Mouse (Mus musculus) adrenal gland, postnatal 4 days (tissue): ENCODE measurements at regions not wholly inside any gene's neighbourhood (a gene's known extent, or its start where the extent isn't known, plus 50 kb on each side); places are given as distances from the start of the nearest gene placed in this dataset.
"Not testable (repeated sequence)": the region's sequence is repeated elsewhere in the genome, so short reads cannot be mapped to it uniquely, and the experiment has no call there.

Experiments used
- DNase-seq, 2 experiments: peaks; one replicate each; pipeline ENCODE4 v3.0.0; 2021 to 2022; ENCODE audit warnings: low spot score in 2 of 2, mixed read lengths in 2 of 2

DNA sequence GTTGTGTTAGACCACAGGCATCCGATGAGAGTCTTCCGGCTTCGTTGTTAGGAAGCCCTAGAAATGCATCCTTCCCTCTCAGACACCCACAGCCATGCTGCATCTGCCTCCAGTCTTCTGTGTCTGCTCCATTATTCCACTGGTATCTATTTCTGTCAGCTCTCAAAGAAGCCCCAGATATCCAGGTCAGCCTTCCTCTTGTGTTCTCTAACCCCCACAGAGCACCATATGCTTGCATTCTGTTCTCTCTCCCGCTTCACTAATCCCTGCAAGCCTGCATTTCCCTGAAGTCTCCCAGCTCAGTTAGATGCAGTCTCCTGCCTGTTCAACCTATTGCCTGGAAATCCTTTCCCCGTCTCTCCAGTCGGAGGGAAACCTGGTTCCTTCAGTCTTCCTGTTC lies 53.6 kb upstream of the Wdfy3 start:
- no peak for DNase-seq

DNA sequence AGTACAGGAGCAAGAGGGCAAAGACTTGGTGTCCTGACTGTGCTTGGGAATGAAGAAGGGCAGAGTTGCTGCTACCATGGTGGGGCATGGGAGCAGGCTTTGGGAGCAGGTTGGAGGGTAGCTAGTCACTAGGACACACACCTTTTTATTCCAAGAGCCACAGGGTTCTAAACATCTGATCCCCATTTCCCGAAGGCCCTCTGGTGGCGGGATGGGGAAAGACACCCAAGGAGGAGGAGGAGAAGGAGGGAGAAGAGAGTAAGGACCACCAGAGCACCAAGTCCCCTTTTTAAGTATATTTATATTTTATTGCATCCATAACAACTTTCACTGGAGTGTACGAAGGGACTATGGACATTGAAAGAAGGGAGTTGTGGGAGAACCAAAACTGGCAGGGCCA lies 57.0 kb upstream of the Wdfy3 start:
- peak in 1 of 2 experiments; percentile 10 for DNase-seq

DNA sequence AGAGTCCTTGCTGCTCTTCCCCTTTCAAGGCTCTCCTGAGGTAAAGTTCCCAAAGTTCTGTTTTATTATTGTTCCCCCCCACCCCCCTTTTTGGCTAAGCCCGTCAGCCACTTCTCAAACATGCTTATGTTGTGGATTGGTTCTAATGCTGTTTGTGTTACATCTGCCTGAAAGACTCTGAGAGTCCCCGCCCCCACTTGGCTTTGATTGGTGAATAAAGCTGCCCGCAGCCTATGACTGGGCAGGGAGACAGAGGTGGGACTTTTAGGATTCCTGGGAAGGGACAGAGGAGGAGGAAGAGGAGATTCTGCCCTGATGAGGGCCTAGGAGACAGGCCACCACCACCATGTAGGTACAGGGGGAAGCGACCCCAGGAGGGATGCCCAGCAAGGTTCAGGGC lies 78.3 kb upstream of the Wdfy3 start:
- DNase-seq, result no peak

DNA sequence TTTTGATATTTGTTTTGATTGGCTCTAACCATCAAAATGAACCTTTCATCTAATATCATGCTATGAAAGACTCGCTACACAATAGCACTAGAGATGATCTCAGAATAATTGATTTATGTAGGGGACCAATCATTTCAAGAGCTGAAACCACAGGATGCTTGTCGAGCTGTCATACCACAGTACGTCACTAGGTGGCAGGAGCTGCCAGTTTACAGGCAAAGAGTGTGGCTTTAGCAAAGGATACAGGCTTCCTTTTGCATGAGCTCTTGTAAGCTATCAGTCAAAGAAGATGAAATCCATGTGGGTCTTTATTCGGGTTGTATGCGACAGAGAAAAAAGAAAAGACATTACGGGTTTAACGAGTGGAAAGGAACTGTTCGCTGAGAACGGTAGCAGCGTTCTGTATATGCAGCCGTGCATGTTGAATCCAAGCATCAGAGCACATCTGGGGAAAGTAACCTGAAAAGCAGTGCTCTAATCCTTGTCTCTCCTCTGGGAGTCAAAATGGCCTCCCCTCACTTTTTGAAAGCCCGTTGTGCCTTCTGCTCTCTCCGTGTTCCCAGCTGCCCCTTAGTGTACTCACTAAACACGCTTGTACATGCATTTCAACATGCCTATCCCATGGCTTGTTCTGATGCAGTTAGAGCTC lies 79.9 kb upstream of the Wdfy3 start:
- DNase-seq, result peak; percentile 36 to 43

DNA sequence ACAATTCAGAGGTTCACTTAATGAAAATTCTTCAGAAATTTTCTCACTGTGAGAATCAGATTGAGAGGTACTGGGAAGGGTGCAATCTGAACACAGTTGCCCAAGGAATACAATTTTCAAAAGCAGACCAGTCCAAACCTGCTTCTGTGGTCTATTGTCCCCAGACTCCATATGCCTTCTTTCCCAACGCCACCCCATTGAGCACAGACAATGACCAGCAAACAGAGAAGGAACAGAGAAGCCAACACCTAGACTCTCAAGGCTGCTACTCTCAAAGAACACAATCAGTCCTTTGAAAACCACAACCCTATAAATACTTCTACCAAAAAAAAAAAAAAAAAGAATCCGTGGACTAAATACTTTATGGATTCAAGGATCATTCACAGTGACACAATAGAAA lies 89.9 kb upstream of the Wdfy3 start:
- DNase-seq, result no peak

DNA sequence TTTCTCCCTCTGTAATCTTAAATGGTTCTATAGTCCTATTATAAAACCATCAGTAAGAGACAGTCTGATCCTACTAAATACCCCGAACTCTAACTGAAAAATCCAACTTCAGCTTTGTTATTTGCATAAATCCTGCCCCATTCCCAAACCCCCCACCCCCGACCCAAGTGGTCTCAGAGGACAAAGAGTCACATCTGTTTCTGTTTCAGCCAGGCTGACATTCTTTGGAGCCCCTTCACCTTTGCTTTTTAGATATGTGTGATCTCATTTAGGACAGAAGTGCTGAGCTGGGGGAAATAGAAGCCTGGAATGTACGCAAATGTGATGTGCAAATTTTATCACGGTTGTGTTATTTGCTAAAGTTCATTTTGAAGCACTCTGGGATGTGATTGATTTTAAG lies 98.3 kb upstream of the Wdfy3 start:
- no peak for DNase-seq

DNA sequence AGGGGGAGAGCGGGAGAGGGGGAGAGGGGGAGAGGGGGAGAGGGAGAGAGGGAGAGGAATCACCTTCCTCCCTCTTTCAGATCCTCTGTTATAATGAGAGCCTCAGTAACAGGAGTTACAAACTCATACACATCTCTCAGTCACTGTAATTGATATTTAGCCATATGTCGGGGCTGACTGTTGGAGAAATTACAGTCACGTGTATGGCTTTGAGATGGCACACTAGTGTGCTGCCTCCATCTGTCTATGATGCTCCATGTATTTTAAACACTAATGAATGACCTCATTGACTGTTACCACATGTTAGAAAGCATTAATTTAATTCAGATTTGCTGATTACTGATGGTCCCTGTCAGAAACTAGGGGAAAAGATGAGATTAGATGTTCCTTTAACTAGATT lies 102.1 kb upstream of the Wdfy3 start:
- no peak for DNase-seq

DNA sequence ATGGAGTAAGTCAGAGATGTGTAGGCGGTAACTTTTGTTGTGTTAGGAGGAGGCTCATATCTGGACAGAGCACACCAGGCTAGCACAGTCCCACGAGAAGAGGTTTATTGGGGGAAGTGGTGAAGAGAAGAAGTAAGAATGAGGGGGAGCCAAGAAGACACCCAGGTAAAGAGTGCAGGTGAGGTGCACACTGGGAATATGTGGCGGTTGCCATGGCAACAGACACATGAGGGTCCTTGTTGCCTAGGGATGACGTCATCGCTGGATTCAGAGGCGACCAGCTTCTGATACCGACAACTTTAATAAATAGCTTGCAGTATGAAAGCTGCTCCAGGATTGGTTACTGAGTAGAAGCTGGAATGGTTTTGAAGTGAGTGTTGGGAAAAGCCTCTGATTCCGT lies 110.5 kb upstream of the Wdfy3 start:
- no peak for DNase-seq

DNA sequence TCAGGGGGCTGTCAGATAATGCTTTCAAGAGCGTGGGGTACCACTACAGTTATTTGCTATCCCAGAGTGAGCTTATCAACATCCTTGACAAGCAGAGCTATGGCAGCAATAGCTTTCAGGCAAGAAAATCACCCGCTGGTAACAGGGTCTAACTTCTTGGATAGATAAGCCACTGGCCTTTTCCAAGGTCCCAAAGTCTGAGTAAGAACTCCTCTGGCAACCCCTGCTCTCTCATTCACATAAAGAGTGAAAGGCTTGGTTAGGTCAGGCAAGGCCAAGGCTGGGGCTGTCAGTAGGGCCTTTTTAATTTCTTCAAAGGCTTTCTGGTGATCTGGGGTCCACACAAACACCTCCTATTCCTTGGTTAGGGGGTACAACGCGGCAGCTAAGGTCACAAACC lies 119.2 kb upstream of the Wdfy3 start:
- not testable (repeated sequence) for DNase-seq

DNA sequence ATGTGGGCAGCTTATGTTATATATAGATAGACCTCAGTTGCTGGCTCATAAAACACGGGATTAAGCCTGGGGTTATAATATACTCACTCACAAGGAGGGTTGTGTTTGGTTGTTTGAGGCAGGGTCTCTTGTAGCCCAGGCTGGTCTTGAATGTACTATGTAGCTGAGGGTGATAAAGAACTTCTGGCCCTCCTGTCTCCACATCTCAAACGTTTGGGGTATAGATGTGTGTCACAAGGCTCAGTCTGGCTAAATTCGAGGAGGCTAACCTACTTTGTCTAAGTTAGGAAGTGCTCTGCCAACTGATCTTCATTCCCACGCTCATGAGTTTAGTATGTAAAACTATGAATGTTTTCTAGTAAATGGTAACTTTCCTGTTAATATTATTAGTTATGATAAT lies 136.7 kb upstream of the Wdfy3 start:
- no peak for DNase-seq

DNA sequence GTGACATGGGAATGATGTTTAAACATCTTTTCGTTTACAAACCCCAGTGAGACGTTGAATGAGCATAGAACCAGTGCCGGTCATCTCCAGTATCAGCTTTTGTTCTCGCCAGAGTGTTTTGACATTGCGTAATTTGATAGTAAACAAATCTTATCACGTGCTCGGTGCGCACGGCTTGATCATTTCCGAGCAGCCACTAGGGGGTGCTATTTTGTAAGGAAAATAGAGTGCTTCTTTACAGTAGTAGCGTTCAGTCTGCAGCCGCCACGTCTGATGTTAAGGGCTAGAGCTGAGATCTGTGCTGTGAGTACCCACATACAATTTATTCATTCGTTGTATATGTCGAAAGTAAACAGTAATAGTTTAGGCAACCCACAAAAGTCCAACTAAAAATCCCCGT lies 137.2 kb upstream of the Wdfy3 start:
- peak; percentile 22 to 62 for DNase-seq

DNA sequence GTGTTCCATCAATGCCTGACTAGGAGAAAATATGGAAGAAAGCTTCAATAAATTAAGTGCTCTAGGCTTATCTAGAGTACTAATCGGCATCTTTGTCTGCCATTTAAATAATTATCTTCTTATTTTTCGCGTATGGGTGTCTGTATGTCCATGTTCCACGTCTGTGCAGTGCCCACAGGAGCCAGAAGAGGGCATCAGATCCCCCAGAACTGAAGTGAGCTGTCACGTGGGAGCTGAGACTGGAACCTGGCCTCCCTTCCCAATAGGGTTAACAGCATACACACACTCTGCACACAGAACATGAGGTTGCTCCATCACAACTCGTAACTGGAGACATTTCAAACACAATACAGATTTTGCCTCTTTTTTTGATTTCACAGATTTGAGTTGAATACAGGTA lies 143.4 kb upstream of the Wdfy3 start:
- DNase-seq, result no peak

DNA sequence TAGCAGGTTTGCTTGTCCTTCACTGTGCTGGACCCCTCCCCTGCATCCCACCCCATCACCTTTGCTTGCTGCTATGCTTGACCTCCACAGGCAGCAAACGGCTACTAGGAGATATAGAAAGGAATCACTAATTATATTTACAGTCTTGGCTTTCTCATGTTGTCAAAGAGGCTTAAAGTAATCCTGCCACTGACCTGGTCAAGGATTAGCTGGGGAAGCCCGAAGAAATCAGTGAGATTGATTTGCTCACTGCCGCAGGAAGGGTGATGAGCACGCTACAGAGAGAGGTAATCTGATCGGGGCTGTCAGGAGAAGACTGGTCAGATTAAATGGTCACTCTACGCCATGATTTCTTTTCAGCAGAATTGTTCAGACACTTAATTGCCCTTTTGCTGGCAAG lies 157.4 kb upstream of the Wdfy3 start:
- DNase-seq, result no peak

DNA sequence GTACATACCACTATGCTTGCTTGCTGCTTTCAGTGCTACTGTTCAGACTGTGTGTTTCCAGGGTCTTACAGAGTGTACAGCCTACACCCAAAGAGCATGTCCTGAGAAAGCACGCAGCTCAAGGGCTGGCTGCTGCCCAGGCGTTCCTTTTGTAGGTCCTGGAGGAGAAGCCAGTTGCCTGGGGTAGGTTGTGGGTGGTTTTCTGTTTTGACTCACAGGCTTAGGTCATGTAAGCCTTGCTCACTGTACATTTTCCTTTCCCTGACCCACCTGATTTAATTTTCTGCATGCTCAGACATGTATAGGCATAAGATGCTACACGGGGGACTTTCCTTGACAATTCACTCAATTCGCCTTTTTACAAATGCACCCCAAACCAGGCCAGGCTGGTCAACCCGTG lies 172.9 kb upstream of the Wdfy3 start:
- DNase-seq, result no peak

DNA sequence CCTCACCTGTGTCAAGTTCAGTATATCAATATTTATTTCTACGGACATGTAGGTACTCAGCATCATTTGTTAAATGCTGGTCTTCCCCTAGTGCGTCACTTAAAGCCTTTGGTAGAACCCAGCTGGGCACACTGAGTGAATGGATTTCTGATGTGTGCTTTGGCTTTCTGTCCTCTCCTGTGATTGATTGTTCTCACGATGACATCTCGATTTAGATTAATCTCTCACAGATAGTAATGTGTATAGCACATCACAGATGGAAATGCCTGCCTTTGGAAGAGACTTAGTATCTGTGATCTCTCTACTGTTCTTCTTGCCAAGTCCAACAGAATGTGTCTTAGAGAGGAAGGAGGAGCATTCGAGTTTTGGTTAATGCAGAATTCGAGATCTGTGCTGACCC lies 175.0 kb upstream of the Wdfy3 start:
- DNase-seq, result no peak

DNA sequence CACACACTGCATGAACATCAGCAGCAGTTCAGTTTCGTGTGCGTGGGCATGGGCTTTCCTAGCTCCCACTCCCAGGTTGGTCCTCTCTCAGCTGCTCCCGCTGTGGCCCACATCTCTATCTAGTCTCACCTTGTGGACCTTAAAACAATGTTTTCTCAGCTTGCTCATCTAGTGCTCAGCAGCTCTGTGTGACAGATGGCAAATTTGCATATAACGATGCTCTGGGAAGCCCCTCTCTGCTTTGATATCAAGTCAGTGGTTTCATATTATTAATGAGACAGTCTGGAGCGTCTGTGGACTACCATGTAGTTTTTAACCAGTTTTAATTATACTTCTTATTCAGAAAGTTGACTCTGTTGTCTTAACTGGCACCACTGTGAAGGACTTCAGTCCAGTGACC lies 179.0 kb upstream of the Wdfy3 start:
- no peak for DNase-seq

DNA sequence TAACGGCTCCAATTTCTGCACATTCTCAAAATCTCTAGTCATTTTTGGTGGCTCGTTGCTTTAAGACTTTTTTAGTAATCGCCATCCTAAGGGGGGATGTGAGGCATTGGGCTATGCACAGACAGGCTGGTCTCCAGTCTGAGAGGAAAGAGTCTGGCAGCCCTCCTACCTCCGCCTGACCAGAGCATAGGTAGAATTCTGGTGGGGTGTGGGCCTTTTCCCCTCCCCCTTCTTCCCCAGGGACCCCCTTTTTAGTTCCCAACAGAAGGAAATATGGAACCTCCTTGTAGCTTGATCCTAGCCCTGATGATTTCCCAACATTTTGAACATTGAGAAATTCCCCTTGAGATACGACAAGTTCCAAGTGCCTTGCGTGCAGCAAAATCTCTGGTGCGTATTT lies 181.4 kb upstream of the Wdfy3 start:
- DNase-seq, result no peak

DNA sequence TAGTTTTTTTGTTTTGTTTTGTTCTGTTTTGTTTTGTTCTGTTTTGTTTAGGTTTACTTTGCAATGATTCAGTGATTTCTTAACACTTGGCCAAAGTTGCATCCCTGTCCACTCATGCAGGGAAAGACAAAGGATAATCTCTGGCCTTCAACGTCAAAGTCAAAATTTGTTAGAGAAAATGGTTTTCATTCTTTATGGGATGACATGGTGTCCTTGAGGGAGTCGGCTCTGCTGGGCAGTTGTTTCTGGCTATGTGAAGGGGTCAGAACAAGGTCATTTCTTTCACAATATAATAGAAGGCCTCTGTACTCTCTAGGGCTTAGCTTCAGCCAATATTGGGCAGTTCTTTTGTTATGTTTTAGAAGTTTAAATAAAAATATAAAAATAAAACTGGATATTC lies 184.1 kb upstream of the Wdfy3 start:
- no peak for DNase-seq

DNA sequence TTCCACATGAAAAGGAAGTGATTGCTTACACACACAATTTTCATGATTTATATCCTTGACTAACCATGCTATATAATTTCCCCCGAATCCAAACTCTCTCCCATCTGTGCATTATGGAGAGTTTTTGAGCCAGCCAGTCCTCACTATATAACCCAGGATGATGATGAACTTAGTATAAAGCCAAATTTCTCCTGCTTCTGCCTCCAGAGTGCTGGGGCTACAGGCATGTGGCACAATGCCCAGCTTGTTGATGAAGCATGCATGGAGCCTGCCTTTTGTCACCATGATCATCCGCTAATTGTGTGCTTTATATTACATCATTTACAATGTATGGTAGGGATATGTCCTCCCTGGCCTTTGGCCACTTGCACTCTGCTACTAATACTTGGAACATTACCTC lies 187.4 kb upstream of the Wdfy3 start:
- no peak for DNase-seq

DNA sequence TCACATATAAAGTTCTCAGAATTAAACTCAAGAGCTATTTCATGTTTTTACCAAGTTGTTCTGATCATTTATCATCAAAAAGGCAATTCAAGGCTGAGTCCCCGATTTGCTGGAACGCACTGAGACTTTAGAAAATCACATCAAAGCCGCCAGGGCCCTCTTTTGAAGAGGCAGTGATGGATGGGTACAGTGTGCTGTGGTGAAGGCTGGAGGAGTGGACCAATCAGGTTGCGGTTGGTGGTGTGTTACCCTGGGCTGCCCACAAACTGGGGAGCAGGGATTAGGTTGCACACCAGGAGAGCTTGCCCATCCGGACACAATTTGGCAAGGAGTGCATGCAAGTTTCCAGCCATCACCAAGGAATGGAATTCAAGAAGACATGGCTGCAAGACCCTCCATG lies 191.9 kb upstream of the Wdfy3 start:
- DNase-seq, result peak; percentile 16 to 45

DNA sequence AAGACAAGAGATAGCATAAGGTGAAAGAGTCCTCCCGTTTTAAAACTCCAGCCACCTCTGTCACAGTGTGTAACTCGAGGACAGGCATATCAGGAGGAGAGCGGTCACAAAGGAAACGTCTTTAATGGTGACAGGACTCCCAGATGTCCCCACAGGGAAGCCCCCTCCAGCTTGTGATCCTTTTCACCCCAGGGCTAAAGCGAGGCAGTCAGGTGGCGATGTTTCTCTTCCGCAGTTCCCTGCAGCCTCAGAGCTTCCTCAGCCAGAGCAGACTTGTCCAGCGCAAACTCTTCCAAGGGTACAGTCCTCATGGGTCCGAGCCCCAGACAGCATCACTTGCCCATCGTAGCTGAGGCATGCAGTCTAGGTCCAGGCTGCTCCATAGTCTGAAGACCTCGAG lies 196.7 kb upstream of the Wdfy3 start:
- DNase-seq, result no peak

DNA sequence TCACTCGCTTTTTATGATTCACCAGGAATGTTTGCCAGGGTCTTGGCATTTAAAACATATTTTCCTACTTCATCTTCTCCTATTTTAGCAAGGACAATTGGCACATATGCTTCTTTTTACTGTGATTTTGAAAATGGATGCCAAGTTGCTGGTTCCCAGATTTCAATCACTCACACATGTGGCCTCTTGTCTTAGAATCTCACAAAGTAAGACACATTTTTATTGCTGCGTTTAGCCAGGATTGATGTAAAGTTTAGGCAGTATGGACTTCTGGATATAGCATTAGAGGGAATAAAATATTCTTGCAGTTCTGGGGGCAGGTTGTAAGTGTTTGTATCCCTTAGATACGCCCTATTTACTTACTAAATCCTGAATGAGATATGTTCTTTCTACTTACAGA lies 197.4 kb upstream of the Wdfy3 start:
- DNase-seq, result no peak

DNA sequence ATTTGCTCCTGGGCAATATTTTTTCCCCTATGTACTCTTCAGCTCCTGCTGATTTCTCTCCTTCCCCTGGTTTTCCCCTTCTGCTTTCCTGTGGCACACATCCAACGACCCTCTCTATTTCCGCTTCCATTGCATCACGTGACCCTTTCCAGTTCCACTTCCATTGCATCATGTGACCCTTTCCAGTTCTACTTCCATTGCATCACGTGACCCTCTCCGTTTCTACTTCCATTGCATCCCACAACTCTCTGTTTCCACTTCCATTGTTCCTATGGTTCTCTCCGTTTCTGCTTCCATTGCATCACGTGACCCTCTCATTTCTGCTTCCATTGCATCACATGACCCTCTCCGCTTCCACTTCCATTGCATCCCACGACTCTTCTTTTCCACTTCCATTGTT lies 199.5 kb upstream of the Wdfy3 start:
- no peak for DNase-seq

DNA sequence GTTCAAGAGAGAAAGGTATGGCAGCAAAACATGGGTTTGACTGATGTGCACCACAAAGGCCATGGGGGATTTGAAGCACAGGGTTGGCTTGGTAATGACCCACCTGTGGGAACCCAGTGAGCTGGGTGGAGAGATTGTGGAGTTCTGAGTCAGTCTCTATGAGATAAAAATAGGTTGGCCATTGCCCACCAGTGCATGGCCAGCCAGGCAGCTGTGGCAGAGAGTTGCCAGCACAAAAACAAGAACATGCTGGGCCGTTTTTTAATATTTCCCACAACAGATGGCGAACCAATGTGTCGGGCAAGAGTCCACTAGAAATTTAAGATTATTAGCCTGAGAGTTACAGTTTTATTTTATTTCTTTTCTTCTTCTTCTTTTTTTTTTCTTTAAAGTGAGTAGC lies 205.6 kb upstream of the Arhgap24 start:
- DNase-seq, result no peak
